Mouse (Mus musculus) embryonic facial prominence, embryonic 14.5 days (tissue): ENCODE results near the gene Tnnt2. TPM values are rescaled to one million over a fixed set of nuclear protein-coding genes. Genes with fewer than 3 reads are reported as not detected.
A peak's percentile ranks its signal among the peaks of the same experiment; 100 is the strongest.

Source experiments
- ATAC-seq: fragments of 200-750 bp; cut with Nextera tagmentation; 2 replicates; pipeline ENCODE4 v1.8.0; 2017; ENCODE audit warnings: low read depth, moderate number of reproducible peaks, moderate TSS enrichment
- DNase-seq: peaks from one replicate; pipeline ENCODE4 v3.0.0-alpha.2; 2015; ENCODE audit warnings: low spot score
- H3K27ac ChIP-seq: fragments of 300-500 bp; sonication (generic); replicated peaks from 2 replicates; pipeline ENCODE4 v1.5.1; 2014; ENCODE audit warnings: low read depth, mild to moderate bottlenecking, low read length, moderate library complexity
- H3K27me3 ChIP-seq: fragments of 300-500 bp; sonication (generic); replicated peaks from 2 replicates; pipeline ENCODE4 v1.6.1; 2014; ENCODE audit warnings: low read length; ENCODE audit not compliant: control insufficient read depth, insufficient read depth
- H3K36me3 ChIP-seq: fragments of 300-500 bp; sonication (generic); 2 replicates; pipeline ENCODE4 v1.6.1; 2014; ENCODE audit warnings: low read length, mixed read lengths; ENCODE audit not compliant: control insufficient read depth, insufficient read depth
- H3K4me1 ChIP-seq: fragments of 300-500 bp; sonication (generic); 2 replicates; pipeline ENCODE4 v1.6.1; 2014; ENCODE audit warnings: antibody characterized with exemption, low read length; ENCODE audit not compliant: control insufficient read depth, insufficient read depth
- H3K4me2 ChIP-seq: fragments of 300-500 bp; sonication (generic); 2 replicates; pipeline ENCODE4 v1.6.1; 2014; ENCODE audit warnings: low read depth, mild to moderate bottlenecking, low read length, moderate library complexity, mixed read lengths
- H3K4me3 ChIP-seq: fragments of 300-500 bp; sonication (generic); 2 replicates; pipeline ENCODE4 v1.5.1; 2014; ENCODE audit warnings: low read depth, mild to moderate bottlenecking, low read length
- H3K9ac ChIP-seq: fragments of 300-500 bp; sonication (generic); 2 replicates; pipeline ENCODE4 v1.6.1; 2014; ENCODE audit warnings: low read depth, mild to moderate bottlenecking, low read length, moderate library complexity, mixed read lengths
- H3K9me3 ChIP-seq: fragments of 300-500 bp; sonication (generic); 2 replicates; pipeline ENCODE4 v1.6.1; 2016; ENCODE audit warnings: low read length; ENCODE audit not compliant: control insufficient read depth
- WGBS: fragments of 180-500 bp; shearing (Covaris S2); extraction: QIAGEN DNeasy Blood & Tissue Kit; methylation state at CpG from one replicate; pipeline ENCODE4 v1.1.7; 2014; 5-methylcytosine and 5-hydroxymethylcytosine counted together
- polyA plus RNA-seq: library from polyadenylated mRNA; unstranded; fragments of >200 nt; fragmentation: Nextera tagmentation; extraction: Ambion mirVana; gene quantifications from 2 replicates; pipeline ENCODE4 v1.2.1, GENCODE M21; 2014

Tnnt2 gene
- polyA plus RNA-seq, 1 experiment from 2014 or later: 213 TPM

DNA sequence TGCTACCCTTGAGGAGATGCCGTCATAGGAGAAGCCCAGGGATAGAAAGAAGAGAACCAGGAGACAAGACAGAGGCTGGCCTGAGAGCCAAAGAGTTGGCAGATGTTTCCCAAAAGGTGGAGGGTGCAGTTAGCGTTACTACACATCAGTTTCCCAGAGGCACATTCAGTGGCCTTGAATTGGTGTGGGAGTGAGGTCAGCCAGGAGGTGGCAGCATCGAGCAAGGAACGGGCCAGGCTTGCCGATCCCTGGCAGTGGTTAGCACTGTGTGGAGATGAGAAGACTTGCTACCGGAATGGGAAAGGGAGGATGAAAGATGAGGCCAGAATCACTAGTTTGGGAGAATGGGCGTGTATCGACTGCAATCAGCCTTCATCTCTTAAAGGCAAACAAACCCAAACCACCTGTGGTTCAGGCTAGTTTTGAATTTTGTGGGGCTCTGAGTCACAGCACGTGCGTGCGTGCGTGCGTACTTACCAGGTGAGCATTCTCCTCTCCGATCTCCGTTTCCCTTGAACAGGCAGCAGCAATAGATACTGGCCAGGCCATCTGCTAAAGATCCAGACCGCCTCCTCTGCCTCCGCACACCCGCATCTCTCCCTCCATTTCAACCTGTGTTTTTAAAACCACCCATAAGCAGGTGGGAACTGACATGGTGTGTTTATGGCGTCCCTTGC is 29.5 kb downstream of the Tnnt2 start:
- WGBS: 46% methylated on average over 19 of the region's 19 CpGs
- H3K4me1 ChIP-seq: no peaks in the 10 kb centered on the region
- no peaks in the 10 kb centered on the region for H3K36me3 ChIP-seq
- no peak overlapping the region for H3K4me2 ChIP-seq
- H3K4me3 ChIP-seq: no peak overlapping the region
- ATAC-seq: peak; percentile 91
- H3K9me3 ChIP-seq: no peaks in the 10 kb centered on the region
- peak; percentile 77 for DNase-seq
- H3K9ac ChIP-seq: no peak overlapping the region
- no peak overlapping the region for H3K27ac ChIP-seq
- no peaks in the 10 kb centered on the region for H3K27me3 ChIP-seq

DNA sequence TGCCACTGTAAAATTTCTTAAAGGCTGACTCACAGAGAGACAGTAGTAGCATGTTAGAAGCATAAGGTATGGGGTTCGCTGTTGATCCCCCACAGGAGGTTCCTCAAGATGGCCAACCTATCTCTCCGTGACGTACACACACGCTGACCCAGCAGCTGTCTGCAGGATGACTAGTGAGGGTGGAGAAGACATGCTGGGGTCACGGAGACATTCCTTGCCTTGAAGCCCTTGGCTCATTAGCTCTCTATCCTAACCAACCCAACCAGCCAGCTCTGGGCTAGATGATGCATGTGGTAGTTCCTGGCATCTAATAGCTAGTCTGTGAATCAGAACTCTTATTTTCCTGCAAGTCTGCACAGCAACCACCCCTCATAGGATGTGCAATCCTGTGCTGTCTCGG is 32.4 kb downstream of the Tnnt2 start:
- Histone ChIP-seq H3K9me3 (no peaks in the 10 kb centered on the region), H3K27ac (no peak overlapping the region), H3K9ac (no peak overlapping the region), H3K4me3 (no peak overlapping the region), H3K27me3 (no peaks in the 10 kb centered on the region), H3K4me2 (no peak overlapping the region), H3K4me1 (no peaks in the 10 kb centered on the region), H3K36me3 (no peaks in the 10 kb centered on the region)
- 89% methylated on average over 6 of the region's 6 CpGs for WGBS
- DNase-seq (no peak), ATAC-seq (no peak)

DNA sequence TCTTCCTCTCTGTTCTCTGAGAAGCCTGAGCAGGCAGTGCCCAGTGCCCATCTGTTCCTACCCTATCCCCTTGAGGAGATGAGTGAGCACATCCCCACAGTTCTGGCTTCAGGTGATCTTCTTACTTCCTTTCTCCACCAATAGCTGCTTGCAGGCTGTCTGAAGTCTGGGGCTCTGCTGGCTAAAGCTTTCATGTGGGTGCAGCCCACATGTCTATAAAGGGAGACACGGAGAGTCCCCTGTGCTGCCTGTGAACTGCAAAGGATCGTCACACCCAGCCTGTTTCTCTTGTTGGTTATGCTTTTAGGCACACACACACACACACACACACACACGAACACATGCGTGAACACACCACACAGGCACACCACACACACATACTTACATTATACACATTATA is 36.8 kb downstream of the Tnnt2 start:
- H3K4me2 ChIP-seq: no peak overlapping the region
- DNase-seq (no peak), ATAC-seq (no peak)
- no peak overlapping the region for H3K9ac ChIP-seq
- no peak overlapping the region for H3K27ac ChIP-seq
- no peaks in the 10 kb centered on the region for H3K27me3 ChIP-seq
- H3K4me3 ChIP-seq: no peak overlapping the region
- no peaks in the 10 kb centered on the region for H3K36me3 ChIP-seq
- WGBS: 80% methylated on average over 4 of the region's 4 CpGs
- no peaks in the 10 kb centered on the region for H3K9me3 ChIP-seq
- H3K4me1 ChIP-seq: no peaks in the 10 kb centered on the region

DNA sequence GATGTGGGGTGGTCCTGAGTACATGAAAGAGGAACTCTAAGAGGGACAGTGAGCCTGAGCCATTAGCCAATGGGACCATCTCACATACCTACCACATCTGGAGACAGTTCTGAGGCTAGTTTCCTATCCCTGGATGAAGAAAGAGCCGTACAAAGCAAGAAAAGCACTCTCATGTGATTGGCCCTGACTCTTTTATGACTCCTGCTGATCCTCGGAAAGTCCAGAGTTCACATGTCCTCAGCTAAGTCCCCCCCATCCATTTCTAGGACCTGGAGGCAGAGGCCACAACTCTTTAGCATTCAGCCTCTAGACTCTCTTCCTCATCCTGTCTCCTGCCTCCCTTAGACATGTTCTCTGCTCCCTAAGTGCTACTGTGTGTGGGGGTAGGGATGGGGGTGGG is 41.1 kb downstream of the Tnnt2 start:
- Histone ChIP-seq H3K27ac (no peak overlapping the region), H3K36me3 (no peaks in the 10 kb centered on the region), H3K4me2 (no peak overlapping the region), H3K4me3 (no peak overlapping the region), H3K4me1 (no peaks in the 10 kb centered on the region), H3K9ac (no peak overlapping the region), H3K9me3 (no peaks in the 10 kb centered on the region), H3K27me3 (no peaks in the 10 kb centered on the region)
- no peak for ATAC-seq
- no peak for DNase-seq
- WGBS: 69% methylated on average over 2 of the region's 2 CpGs

DNA sequence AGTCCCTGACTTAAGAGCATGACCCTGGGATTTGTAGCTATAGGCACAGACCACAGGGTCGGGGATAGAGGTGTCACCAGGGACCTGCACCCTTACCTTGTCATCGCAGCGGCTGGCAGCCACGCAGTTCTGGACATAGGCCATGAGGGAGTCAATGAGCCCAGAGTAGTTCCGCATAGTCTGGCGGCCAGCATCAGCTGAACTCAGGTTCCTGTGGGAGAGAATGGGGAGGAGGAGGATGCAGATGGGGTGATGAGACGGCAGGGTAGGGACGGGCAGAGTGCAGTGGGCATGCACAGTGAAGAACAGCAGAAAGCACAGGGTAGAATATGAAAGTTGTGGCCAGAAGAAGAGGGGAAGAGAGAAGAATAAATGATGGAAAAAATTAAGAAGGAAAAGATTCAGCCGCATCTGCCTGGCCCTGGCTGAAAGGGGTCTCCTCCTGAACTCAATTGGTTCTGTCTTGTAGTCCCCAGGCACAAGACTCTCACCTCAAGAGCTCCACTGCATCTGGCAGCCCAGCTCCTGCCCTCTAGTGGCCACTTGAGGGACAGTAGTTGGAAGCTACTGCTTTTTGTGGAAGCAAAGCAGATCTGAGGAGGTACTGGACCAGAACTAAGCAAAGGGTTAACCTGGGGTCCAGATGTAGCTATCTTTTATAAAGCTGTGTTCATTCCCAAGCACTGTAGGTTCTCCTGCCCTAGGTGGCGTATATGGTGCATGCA is 46.4 kb downstream of the Tnnt2 start:
- no peak overlapping the region for H3K4me2 ChIP-seq
- no peak overlapping the region for H3K27ac ChIP-seq
- H3K27me3 ChIP-seq: no peaks in the 10 kb centered on the region
- WGBS: 69% methylated on average over 10 of the region's 10 CpGs
- H3K4me1 ChIP-seq: no peaks in the 10 kb centered on the region
- no peaks in the 10 kb centered on the region for H3K9me3 ChIP-seq
- no peak overlapping the region for H3K4me3 ChIP-seq
- H3K9ac ChIP-seq: no peak overlapping the region
- ATAC-seq (0 out of 2 replicates have a peak, but pooled peaks have one; percentile 9), DNase-seq (peak; percentile 55)
- H3K36me3 ChIP-seq: no peaks in the 10 kb centered on the region

DNA sequence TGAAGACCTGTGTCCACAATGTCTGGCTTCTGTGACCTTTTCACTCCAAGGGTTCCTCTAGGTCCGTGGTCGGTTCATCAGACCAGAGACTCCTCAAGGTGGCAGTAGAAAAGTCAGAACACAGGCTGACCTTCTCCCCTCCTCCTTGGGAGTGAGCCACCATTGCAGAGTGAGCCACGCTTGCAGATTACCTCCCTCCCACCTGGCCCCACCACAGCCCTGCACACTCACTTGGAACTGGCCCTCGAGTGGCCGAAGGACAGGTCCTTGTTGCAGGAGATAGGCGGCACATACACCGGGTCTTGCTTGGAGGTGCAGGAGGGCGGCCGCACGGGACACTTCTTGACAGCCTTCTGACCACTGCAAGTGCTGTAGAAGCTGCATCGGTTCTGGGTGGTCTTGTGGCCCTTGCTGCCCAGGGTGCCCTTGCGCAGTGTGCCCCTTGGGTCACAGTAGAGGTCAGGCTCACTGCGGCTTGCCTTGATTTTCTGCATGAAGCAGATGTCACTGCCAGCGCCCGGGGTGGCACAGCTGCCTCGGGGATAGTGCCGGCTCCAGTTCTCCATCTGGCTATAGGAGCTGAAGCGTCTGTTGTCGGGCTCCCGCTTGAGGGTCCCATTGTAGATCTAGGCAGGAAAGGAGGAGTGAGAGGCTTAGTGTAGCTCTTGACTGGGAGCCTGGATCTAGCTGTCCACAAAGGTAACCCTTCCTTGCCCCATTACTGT is 53.5 kb downstream of the Tnnt2 start:
- H3K4me2 ChIP-seq: no peak overlapping the region
- 69% methylated on average over 20 of the region's 20 CpGs for WGBS
- H3K4me3 ChIP-seq: no peak overlapping the region
- DNase-seq (no peak), ATAC-seq (no peak; the same call in 1 of the 2 replicates)
- H3K36me3 ChIP-seq: no peaks in the 10 kb centered on the region
- no peaks in the 10 kb centered on the region for H3K27me3 ChIP-seq
- no peaks in the 10 kb centered on the region for H3K9me3 ChIP-seq
- H3K27ac ChIP-seq: no peak overlapping the region
- H3K4me1 ChIP-seq: no peaks in the 10 kb centered on the region
- no peak overlapping the region for H3K9ac ChIP-seq

DNA sequence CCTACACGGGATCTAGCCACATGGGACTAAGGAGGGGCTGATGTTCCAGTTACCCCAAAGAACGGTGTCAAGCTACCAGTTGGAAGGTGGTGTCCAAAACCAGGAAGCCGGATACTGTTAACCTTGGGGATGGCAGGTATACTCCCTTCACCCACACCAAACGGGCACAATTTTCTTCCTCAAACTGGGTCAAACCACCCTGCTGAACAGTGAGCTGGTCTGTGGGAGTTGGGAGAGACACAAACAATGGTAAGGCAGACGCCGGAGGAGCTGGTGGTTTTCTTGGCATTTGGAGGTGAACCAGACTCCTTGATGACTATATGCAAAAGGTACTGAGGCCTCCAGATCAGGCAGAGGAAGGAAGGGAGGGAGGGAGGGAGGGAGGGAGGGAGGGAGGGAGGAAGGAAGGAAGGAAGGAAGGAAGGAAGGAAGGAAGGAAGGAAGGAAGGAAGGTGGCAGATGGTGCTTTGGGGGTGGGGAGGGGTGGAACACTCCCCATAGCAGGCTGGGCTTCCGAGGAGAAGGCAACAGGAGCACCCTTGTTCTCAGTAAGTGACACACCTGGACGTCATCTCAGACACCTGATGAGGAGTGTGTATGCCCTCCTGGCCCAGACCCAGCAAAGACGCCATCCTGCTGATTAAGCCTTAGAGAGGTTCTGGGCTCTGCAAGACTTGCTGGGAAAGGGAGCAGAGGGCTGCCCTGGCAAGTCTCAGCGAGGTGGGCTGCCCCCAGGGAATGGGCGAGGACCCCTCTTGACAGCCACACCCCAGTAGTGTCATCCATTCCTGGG is 55.5 kb downstream of the Tnnt2 start:
- Histone ChIP-seq H3K27me3 (no peaks in the 10 kb centered on the region), H3K9me3 (no peaks in the 10 kb centered on the region), H3K9ac (no peak overlapping the region), H3K36me3 (no peaks in the 10 kb centered on the region), H3K27ac (no peak overlapping the region; the same call in 1 of the 2 replicates), H3K4me2 (no peak overlapping the region), H3K4me3 (no peak overlapping the region), H3K4me1 (no peaks in the 10 kb centered on the region)
- DNase-seq (peak; percentile 79), ATAC-seq (peak; percentile 74)
- 76% methylated on average over 10 of the region's 11 CpGs for WGBS

DNA sequence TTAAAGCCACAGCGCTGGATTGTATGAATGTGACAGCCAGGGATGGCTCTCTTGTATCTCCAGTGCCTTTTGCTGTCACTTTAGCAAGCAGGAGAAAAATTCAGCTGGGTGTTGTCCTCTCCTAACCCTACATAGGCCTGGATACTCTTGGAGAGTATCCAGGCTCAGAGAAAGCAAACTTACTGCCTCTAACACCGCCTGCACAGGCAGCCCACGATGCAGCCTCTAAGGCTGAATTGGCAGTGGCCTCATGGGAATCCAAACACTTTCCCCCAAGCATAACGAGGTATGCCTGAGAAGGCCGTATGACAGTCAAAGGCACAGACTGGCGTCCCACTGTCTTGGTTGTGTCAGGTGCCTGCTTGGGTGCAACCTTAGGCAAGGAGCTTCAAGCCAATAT is 56.1 kb downstream of the Tnnt2 start:
- Histone ChIP-seq H3K4me1 (no peaks in the 10 kb centered on the region), H3K9ac (no peak overlapping the region), H3K9me3 (no peaks in the 10 kb centered on the region), H3K4me2 (no peak overlapping the region), H3K27ac (0 out of 2 replicates have a peak overlapping the region, but pooled peaks have one; percentile 8), H3K27me3 (no peaks in the 10 kb centered on the region), H3K4me3 (no peak overlapping the region), H3K36me3 (no peaks in the 10 kb centered on the region)
- DNase-seq: no peak
- ATAC-seq: no peak
- 51% methylated on average over 6 of the region's 6 CpGs for WGBS
